Mouse (Mus musculus): ENCODE results near the gene Gm7579. TPM values are rescaled to one million over a fixed set of nuclear protein-coding genes. Genes with fewer than 3 reads are reported as not detected.

The Gm7579 gene
- total RNA-seq, 2 experiments from 2014 or later: not detected

Other genes starting within 250 kb of the Gm7579 start
- 10 to 100 TPM; 30.1 to 36.7 TPM for gene Mob2, start 150.8 kb upstream of the Gm7579 start, total RNA-seq (2021)
- 10 to 100 TPM; 16.8 to 17.3 TPM for gene Dusp8, start 116.0 kb upstream of the Gm7579 start, total RNA-seq (2021)
- not detected for gene Gm45618, start 91.1 kb upstream of the Gm7579 start, total RNA-seq (2021)
- not detected for gene Gm39115, start 75.8 kb upstream of the Gm7579 start, total RNA-seq (2021)
- gene Gm45337, start 67.3 kb upstream of the Gm7579 start, total RNA-seq (2021): not detected
- gene Gm29735, start 54.7 kb upstream of the Gm7579 start, total RNA-seq (2021): not detected
- not detected for gene Gm4553, start 46.1 kb upstream of the Gm7579 start, total RNA-seq (2021)
- not detected for gene Krtap5-2, start 35.9 kb upstream of the Gm7579 start, total RNA-seq (2021)
- gene Gm10153, start 21.5 kb upstream of the Gm7579 start, total RNA-seq (2021): not detected
- gene Krtap5-3, start 10.5 kb upstream of the Gm7579 start, total RNA-seq (2021): not detected
- gene Krtap5-5, start 18.1 kb downstream of the Gm7579 start, total RNA-seq (2021): not detected
- gene Gm40460, start 29.2 kb downstream of the Gm7579 start, total RNA-seq (2021): not detected
- not detected for gene Gm2431, start 46.5 kb downstream of the Gm7579 start, total RNA-seq (2021)
- gene Gm4559, start 62.5 kb downstream of the Gm7579 start, total RNA-seq (2021): not detected
- gene Krtap5-1, start 85.3 kb downstream of the Gm7579 start, total RNA-seq (2021): not detected
- gene Krtap5-4, start 91.7 kb downstream of the Gm7579 start, total RNA-seq (2021): not detected
- gene Ifitm10, start 161.9 kb downstream of the Gm7579 start, total RNA-seq (2021): 1 to 10 TPM; 3.3 to 4.8 TPM
- gene Gm49369, start 170.8 kb downstream of the Gm7579 start, total RNA-seq (2021): 1 to 10 TPM in 1 of 2 experiments, not detected in 1; 1.0 TPM
- 100 to 1,000 TPM; 249 to 254 TPM for gene Ctsd, start 176.2 kb downstream of the Gm7579 start, total RNA-seq (2021)
- gene Syt8, start 223.0 kb downstream of the Gm7579 start, total RNA-seq (2021): under 1 TPM in 1 of 2 experiments, not detected in 1; 0.36 TPM
- over 10,000 TPM; 11,296 to 12,937 TPM for gene Tnni2, start 229.9 kb downstream of the Gm7579 start, total RNA-seq (2021)
- 10 to 100 TPM; 14.4 to 24.4 TPM for gene Lsp1, start 248.9 kb downstream of the Gm7579 start, total RNA-seq (2021)

Data from gastrocnemius, postnatal 10 days (tissue).